9 mouse cellular contexts compared by ENCODE assay signal in the genomic region with DNA sequence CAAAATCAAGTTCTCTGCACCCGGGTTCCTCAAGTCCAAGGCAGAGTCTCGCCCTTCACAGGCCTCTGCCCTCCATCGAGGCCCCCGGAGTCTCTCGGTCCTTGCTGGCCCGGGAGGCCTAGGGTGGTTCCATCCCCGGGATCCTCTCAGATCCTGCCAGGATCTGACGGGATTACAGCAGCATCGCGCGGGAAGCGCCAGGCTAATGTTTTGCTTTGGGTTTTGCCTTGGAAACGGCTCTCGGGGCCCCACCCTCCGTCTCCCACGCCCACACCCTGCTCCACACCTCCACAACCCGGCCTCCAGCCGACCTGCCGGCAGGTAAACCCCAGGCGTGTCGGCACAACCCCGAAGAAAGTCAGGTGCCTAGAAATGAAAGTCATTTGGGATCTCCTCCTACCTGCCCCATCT. TPM values are rescaled to one million over a fixed set of nuclear protein-coding genes. Genes with fewer than 3 reads are reported as not detected.
DNase-seq lines count a peak whose midpoint lies in the region; ATAC-seq lines count a peak whose summit lies in the region.
"Had no signal": no experiment of that assay in that cellular context is flagged by ENCODE, and none has a peak within 500 bp of the region (broad histone marks: within the 10 kb centered on the region; RNA-seq: fewer than 3 reads in every experiment).

No protein-coding gene starts in this region.

- intact Hi-C loops in left cerebral cortex, postnatal 4 days (cut with DNase I): no loop called here

- H3K4me3 ChIP-seq in forebrain, embryonic 12.5 days (replicated peaks): peak overlapping the region; percentile 50
- peak overlapping the region; percentile 19 for H3K4me3 ChIP-seq in limb, embryonic 11.5 days (ENCODE audit: low read depth, low read length)
- H3K4me3 ChIP-seq in midbrain, embryonic 14.5 days (replicated peaks; ENCODE audit: low read depth, low read length): peak overlapping the region; percentile 51

- peaks cover 52% of the 10 kb centered on the region for H3K4me1 ChIP-seq in forebrain, embryonic 12.5 days
- H3K4me1 ChIP-seq in limb, embryonic 11.5 days (ENCODE audit: control insufficient read depth, insufficient read depth, low read length): peaks cover 22% of the 10 kb centered on the region
- H3K4me1 ChIP-seq in midbrain, embryonic 14.5 days (ENCODE audit: control insufficient read depth, insufficient read depth, low read length): peaks cover 34% of the 10 kb centered on the region

- no peaks in the 10 kb centered on the region for H3K9me3 ChIP-seq in forebrain, embryonic 12.5 days
- H3K9me3 ChIP-seq in limb, embryonic 11.5 days (ENCODE audit: control insufficient read depth, low read length): no peaks in the 10 kb centered on the region
- no peaks in the 10 kb centered on the region for H3K9me3 ChIP-seq in midbrain, embryonic 14.5 days (ENCODE audit: control insufficient read depth, low read length)

- WGBS in forebrain, embryonic 12.5 days: 1% methylated on average over 22 of the region's 22 CpGs
- under 1% methylated on average over 22 of the region's 22 CpGs for WGBS in limb, embryonic 11.5 days
- WGBS in midbrain, embryonic 14.5 days: 2% methylated on average over 22 of the region's 22 CpGs

- DNase-seq in cerebellum, postnatal 14 days: peak; percentile 22 to 23
- no peak for DNase-seq in cerebellum, postnatal 4 days (ENCODE audit: low spot score in 2 of 2)
- peak; percentile 61 for DNase-seq in heart, postnatal 4 days
- peak; percentile 59 for DNase-seq in limb, embryonic 11.5 days (ENCODE audit: low spot score)
- peak; percentile 37 for DNase-seq in midbrain, embryonic 14.5 days
- DNase-seq in urinary bladder, postnatal 36 days (ENCODE audit: low spot score in 2 of 2): peak; percentile 67 to 74
- no peak for DNase-seq in left cerebral cortex, postnatal 4 days

- H3K27ac ChIP-seq in forebrain, embryonic 12.5 days: no peak overlapping the region
- no peak overlapping the region for H3K27ac ChIP-seq in limb, embryonic 11.5 days (replicated peaks; ENCODE audit: low read depth, low read length)
- H3K27ac ChIP-seq in midbrain, embryonic 14.5 days (replicated peaks; ENCODE audit: low read depth, low read length): no peak overlapping the region

- H3K9ac ChIP-seq in forebrain, embryonic 12.5 days: no peak overlapping the region
- H3K9ac ChIP-seq in limb, embryonic 11.5 days (ENCODE audit: low read length): no peak overlapping the region
- no peak overlapping the region; the same call in 1 of the 2 replicates for H3K9ac ChIP-seq in midbrain, embryonic 14.5 days (replicated peaks; ENCODE audit: low read length)

- no peaks in the 10 kb centered on the region for H3K36me3 ChIP-seq in forebrain, embryonic 12.5 days (replicated peaks)
- H3K36me3 ChIP-seq in limb, embryonic 11.5 days (ENCODE audit: control insufficient read depth, insufficient read depth, low read length): no peaks in the 10 kb centered on the region
- H3K36me3 ChIP-seq in midbrain, embryonic 14.5 days (ENCODE audit: control insufficient read depth, insufficient read depth, low read length): no peaks in the 10 kb centered on the region

- H3K27me3 ChIP-seq in forebrain, embryonic 12.5 days: peaks cover 91% of the 10 kb centered on the region
- H3K27me3 ChIP-seq in limb, embryonic 11.5 days (ENCODE audit: control insufficient read depth, insufficient read depth, low read length): peaks cover 34% of the 10 kb centered on the region
- H3K27me3 ChIP-seq in midbrain, embryonic 14.5 days (ENCODE audit: control insufficient read depth, insufficient read depth, low read length): peaks cover 68% of the 10 kb centered on the region

- ATAC-seq in forebrain, embryonic 12.5 days (ENCODE audit: low FRiP score): no peak
- no peak for ATAC-seq in limb, embryonic 11.5 days (ENCODE audit: insufficient number of reproducible peaks, low FRiP score, low TSS enrichment, low read depth)
- ATAC-seq in midbrain, embryonic 14.5 days (ENCODE audit: low FRiP score, low TSS enrichment): no peak

- peak overlapping the region; percentile 97 for H3K4me2 ChIP-seq in forebrain, embryonic 12.5 days
- peak overlapping the region; percentile 97 for H3K4me2 ChIP-seq in limb, embryonic 11.5 days (ENCODE audit: low read depth, severe bottlenecking)
- H3K4me2 ChIP-seq in midbrain, embryonic 14.5 days (ENCODE audit: low read length): peak overlapping the region; percentile 91

RNA-seq across cellular contexts. Expression of gene Fam71a, which starts 20.2 kb away (rescaled TPM):
- polyA plus RNA-seq in forebrain, embryonic 12.5 days (2016; fragmentation: Nextera tagmentation; extraction: Ambion mirVana): not detected in 2 replicates
- total RNA-seq in heart, postnatal 4 days (2021): not detected
- polyA plus RNA-seq in limb, embryonic 11.5 days (2014; fragmentation: Nextera tagmentation; extraction: Ambion mirVana): not detected in 2 replicates
- polyA plus RNA-seq in midbrain, embryonic 14.5 days (2014; fragmentation: Nextera tagmentation; extraction: Ambion mirVana): not detected in 2 replicates
- not detected for total RNA-seq in left cerebral cortex, postnatal 4 days (2021)
- total RNA-seq: gastrocnemius, postnatal 4 days had no signal

RNA-seq across cellular contexts. Expression of gene Atf3, which starts 33.0 kb away (rescaled TPM):
- 0.96 and 1.7 TPM in 2 replicates for polyA plus RNA-seq in forebrain, embryonic 12.5 days (2016; fragmentation: Nextera tagmentation; extraction: Ambion mirVana)
- total RNA-seq in heart, postnatal 4 days (2021): 10 to 100 TPM; 15.9 to 22.2 TPM
- 2.2 and 2.3 TPM in 2 replicates for polyA plus RNA-seq in limb, embryonic 11.5 days (2014; fragmentation: Nextera tagmentation; extraction: Ambion mirVana)
- polyA plus RNA-seq in midbrain, embryonic 14.5 days (2014; fragmentation: Nextera tagmentation; extraction: Ambion mirVana): 0.70 and 1.8 TPM in 2 replicates
- total RNA-seq in left cerebral cortex, postnatal 4 days (2021): under 1 TPM; 0.58 to 0.99 TPM

Comparison
In these comparisons a context has a peak if more than half of its experiments do, and no peak if none do; other contexts are left out.
1. DNase-seq: peak in cerebellum, postnatal 14 days (2 of 2), heart, postnatal 4 days (single experiment), limb, embryonic 11.5 days (single experiment), midbrain, embryonic 14.5 days (single experiment) and urinary bladder, postnatal 36 days (2 of 2); none in cerebellum, postnatal 4 days (0 of 2) and left cerebral cortex, postnatal 4 days (single experiment).
2. Peak in every context shown above with its lines, with median percentiles within 50 percentile points of each other: H3K4me2 ChIP-seq and H3K4me3 ChIP-seq.